Mouse (Mus musculus) T-helper 2 cell (primary cell): Measurements from ENCODE around the gene Ccdc30.

Source experiments
- in situ Hi-C: fragments of 300-600 bp; cut with MboI, MseI; formaldehyde crosslinking; loops from one replicate; pipeline ENCODE4 v1.15.1; 2025; ENCODE audit warnings: high pct_unique_total_duplicates

Gene Ccdc30

DNA sequence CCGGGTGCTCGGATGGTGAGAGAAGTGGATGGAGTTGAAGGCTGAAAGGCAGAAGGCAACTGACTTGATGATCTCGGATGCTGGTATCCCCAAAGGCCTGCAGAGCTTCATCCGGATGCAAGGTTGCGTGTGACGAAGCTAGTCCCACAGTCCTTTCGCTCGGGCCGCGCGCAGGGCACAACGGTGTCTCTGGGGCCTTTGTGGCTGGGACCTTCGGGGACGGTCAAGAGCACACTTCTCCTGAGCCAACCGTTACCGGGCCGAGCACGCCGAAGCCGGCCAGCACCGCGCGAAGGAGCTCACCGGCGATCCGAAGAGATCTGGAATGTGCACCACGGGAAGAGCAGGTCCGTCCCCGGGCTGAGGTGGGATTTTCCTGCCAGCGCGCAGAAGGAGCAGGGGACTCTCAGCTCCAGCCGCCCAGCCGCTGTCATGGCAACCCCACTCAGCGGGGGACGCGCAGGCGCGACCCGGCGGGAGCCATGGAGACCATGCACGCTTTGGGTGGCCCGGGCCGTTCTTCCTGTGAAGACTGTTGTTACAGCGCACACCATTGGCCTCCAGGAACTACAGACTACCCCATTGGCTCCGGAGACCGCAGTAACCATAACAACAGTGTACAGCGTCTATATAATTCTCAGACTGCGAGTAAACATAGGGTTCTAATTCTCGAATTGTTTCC lies at the start of gene Ccdc30:
TSS of gene Ccdc30 (minus strand) at position 450 of the 682 bp plus-strand sequence.
- in situ Hi-C loops, result loop anchor here (5.0 kb wide), 1 partner anchor 308 kb away; the partner anchor contains the start of gene Slc2a1

DNA sequence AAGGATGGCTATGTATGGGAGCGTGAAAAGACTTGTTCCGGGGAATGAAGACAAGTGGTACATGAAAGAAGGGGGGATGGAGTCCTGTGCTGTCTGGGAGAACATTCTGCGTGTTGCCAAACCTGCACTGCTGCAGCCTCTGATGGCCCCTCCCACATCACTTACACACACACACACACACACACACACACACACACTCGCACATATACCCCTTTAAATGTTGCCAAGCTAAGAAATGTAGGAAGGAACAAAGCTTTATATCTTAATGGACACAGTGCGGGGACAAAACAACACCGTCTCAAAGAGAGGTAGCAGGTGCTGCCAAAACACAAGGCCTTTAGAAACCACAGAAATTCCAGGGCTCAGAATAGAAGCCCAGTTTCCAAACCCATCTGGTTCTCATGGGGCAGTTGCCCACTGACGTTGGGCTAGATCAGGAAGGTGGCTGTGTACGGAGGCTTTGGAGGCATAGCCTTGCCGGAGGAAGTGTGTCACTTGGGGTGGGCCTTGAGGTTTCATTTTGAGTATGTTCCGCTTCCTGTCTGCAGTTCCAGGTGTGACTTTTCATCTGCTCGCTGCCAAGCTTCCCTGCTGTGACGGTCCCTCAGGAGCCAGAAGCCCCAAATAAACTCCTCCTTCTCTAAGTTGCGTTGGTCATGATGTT lies 48.6 kb upstream of the Ccdc30 start:
- in situ Hi-C loops, result no loop called here

DNA sequence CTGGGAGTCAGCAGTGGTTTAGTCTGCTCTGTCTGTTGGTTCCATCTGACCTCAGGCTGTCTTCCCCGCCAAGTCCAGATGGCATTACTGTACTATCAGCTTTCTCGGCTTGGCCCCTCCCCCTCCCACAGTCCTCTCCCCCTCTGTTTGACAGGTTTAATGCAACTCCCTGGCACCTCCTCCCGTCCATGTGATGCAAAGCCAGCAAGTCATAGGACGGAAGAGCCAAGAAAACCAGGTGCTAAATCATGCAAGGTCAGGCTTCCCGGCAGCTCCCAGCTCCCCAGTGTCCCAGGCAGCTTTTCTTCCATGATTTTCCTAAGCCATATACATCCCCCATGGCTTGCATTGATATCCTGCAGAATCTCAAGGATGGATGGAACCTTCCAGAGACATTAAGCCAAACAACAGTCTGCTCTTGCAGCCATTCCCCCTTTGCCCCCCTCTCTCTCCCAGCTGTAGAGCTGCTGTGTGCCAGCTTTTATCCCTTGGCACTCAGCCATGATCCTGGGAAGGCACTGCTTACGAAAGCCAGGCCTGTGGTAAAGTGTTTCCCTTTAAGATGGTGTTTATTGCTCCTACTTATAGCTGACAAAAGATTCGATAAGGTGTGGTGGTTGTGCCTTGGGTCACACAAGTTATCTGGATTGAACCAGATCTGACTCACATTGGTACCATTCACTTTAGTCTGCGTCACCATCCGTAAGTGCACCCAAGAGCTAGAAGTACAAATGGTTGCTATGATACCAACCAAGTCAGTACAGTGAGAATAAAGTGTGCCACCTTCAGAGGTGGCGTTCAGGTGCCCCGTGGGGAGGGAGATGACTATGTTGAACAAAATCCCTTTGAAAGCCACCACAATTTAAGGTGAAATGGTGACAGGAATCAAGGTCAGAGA lies 47.8 kb upstream of the Ccdc30 start:
- in situ Hi-C loops, result no loop called here

DNA sequence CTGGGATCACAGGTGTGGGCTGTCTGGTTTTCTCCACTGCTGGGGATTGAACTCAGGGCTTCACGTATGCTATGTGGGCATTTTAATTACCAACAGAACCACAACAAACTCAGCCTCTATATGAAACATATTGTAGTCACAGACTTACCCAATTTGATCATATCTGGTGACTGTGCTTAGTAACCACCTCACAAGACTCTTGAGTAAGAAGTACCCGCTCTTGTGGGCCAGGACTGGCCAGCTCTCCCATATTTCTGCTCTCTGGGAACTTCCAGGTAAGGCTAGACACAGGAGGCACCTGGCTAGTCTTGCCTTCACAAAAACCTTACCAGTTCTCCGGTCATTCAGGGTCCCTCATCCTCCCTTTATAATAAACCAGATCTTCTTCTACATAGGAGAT lies 47.1 kb upstream of the Ccdc30 start:
- in situ Hi-C loops, result no loop called here

DNA sequence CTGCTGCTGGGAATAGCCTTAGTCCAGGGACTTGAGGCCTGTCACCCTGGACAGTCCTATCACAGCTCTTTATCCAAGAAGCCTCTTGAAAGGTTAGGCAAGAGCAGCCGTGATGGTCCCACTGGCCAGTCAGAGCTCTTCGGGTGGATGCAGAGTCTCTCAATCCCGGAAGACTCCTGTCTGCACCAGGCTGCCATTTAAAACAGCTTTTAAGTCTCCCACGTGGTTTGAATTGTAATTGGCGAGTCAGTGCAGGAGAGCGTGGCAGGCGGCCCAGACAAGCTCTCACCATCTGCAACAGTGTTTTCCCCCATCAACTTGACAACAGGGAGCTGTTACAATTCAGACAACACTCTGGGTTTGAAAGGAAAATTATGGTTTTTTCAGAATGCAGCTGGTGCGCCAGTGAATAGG lies 45.4 kb upstream of the Ccdc30 start:
- in situ Hi-C loops, result no loop called here

DNA sequence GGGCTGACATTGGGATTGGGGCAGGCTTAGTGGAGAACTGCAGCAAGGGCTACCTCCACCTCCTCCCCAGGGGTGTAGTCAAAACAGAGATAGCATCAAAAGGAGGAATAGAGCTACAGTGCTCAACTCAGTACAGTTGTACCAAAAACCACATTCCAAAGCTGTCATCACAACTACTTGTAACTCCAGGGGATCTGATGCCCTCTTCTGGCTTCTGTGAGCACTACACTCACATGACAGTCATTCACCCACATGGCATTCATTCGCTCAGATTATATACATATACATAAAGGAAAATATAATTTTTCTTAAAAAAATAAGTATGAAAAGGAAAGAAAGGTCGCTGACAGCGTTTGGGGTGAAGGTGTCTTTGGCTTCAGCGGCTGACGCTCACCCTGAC lies 45.0 kb upstream of the Ccdc30 start:
- in situ Hi-C loops, result no loop called here

DNA sequence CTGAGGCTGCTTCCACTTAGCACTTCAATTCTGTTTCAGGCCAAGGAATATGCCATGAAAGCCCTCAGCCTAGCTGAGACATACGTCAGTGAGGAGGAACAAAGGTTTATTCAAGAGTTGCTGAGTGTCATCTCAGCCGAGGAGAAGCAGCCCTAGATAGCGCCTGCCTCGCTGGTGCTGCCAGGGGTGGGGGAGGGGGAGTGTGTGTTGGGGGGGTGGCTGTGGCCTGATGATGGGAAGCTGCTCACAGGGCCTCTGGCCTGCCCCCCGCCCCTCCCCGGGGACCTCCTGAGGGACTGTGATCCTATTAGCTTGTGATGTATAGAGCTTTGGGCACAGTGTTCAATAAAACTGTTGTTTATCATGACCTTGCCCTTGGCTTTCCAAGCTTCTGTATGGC lies 38.2 kb upstream of the Ccdc30 start:
- in situ Hi-C loops, result no loop called here

DNA sequence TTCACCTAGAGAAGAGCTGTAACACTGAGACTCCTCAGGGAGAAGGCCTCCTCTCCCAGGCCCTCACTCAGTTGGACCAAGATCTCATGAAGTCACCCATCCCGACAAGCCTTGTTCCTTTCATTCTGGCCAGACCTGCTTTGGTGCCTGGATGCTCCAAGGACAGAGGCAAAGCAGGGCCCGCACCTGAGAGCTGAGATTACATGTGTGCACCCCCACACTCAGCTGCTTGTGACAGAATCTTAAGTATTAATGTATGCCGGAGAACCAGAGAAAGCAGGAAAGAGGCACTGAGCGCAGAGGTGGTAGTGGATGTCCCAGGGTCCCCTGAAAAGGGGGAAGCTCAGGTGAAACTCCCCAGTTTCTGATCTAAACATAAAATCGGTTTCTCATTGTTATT lies 37.8 kb upstream of the Ccdc30 start:
- in situ Hi-C loops, result no loop called here

DNA sequence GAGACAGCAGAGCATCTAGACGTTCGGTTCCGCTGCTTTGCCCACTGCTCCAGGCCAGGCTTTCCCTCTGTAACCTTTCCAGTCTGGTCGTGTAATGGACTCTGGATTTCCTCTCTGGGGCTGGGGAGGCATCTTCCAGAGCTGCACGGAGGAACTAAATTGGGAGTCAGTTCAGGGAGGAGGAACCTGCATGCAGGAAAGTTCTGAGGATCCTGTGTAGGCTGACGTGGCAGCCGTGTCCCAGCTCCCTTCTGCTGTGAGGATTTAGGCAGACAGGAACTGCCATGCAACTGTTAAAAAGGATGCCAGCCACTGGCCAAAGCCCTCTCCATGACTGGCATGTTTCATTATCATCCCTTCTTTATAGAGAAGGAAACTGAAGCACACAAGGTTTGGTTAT lies 35.1 kb upstream of the Ccdc30 start:
- in situ Hi-C loops, result no loop called here

DNA sequence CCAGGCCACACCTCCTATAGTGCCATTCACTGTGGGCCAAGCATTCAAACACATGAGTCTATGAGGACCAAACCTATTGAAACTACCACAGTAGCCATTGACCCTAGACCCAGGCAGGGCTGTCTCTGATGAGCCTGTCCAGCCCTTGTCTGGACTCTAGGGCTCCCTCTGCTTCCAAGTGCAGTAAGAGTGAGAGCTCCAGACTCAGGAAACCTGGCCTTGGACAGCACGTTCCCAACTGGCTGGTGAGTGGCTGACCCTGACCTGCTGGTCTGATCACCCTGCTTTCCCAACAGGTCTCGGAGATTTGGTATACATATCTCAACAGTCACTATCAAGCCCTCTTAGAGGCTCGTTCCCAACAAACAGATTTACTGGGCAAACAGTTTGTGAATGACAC lies 32.5 kb upstream of the Ccdc30 start:
- in situ Hi-C loops, result no loop called here

DNA sequence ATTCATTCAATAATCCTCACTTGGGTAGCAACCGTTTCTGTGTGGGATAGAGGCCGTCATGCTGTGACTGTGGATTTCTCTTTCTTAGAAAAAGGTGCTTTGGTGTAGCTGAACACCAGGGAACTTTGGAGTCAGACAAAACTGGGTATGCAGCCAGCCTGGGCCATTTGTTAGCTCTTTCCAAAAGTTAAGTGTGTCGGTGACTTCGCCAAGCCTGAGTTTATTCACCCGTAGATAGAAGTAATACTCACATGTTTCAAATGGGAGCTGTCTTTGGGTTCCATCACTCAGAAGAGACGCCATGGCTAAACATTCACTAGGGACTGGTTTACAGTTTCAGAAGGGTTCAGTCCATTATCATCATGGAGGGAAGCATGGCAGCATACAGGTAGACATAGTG lies 31.9 kb upstream of the Ccdc30 start:
- in situ Hi-C loops, result no loop called here

DNA sequence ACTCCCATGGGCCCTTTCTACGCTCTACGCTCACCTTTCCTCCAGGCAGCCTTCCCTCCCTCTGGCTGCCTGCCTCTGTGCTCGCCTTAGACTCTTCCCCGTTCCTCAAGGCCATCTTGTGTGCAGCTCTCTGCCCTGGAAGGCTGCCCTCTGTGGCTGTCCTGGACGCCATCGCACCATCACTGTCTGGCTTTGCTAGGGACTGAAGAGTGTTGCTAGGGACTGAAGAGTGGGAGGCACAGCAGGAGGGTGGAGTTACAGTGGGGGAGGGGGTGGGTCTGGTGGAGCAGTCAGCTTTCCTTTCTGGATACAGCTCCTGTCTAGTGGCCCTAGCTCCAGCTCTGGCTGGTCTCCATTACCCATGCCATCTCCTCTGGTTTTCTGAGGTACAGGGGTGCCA lies 27.2 kb upstream of the Ccdc30 start:
- in situ Hi-C loops, result no loop called here

DNA sequence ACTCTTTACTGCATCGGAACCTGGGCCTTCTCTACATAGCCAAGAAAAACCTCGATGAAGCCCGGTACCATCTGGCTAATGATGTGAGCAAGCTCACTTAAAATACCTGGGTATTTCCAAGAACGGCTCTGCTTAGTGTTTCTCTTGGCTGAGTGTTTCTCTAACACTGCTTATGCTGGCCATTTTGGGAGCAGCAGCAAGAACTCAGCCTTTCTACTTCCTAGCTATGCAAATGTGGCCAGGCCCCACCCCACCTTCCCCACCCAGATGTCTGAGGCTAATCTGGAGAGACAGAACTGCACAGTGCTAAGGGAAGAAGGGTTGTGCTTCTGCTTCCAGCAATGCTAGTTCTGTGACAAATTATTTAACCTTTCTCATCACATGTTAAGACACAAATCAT lies 26.5 kb upstream of the Ccdc30 start:
- in situ Hi-C loops, result no loop called here

DNA sequence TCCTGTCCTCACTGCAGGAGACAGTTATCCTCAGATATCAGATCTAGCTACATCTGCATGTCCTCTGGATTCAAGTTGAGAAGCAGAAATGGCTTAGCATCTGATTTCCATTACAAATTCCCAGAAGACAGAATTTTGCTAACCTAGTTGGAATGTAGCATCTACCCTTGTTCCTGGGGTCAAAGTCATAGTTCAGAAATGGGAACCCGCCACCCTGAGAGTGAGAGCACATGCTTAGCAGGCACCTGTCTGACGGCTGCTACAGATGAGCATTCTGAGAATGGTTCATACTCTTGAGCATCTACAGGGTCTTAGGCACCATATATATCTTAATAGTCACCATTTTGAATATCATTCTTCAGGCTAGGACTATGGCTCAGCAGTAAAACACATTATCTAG lies 22.6 kb upstream of the Ccdc30 start:
- in situ Hi-C loops, result no loop called here

DNA sequence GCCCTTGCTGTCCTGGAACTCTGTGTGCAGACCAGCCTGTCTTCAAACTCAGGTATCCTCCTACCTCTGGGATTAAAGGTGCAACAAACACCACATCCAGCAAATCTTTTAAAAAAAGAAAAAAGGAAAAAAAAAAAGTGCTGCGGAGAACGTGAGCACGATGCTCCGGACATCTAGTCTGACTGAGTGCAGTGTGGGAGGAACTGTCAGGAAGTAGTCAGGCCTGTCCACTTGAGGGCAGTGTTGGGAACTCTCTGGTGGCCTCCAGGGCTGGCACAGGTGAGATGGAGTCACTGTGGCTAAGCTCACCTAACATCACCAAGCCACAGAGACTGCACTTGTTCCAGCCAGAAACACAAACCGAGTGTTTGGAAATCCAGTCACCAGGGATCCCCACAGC lies 15.4 kb upstream of the Ccdc30 start:
- in situ Hi-C loops, result no loop called here

DNA sequence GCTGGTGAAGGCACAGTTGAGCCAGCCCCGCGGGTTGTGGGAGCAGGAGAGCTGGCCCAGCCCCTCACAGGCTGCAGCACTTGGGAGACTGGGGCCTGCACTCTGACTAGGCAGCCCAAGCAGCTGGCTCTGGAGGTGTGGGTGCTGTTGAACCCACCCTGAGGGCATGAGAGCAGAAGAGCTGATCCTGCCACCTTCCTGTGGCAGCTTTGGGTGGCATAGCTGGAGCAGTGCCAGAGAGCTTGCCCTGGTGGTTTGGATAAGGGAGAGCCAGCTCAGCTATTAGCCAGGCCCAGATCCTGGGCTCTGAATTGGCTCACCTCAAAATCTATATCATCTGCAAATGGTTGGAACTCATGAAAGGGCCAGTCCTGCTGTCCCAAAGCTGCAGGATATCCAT lies 12.4 kb upstream of the Ccdc30 start:
- in situ Hi-C loops, result no loop called here

DNA sequence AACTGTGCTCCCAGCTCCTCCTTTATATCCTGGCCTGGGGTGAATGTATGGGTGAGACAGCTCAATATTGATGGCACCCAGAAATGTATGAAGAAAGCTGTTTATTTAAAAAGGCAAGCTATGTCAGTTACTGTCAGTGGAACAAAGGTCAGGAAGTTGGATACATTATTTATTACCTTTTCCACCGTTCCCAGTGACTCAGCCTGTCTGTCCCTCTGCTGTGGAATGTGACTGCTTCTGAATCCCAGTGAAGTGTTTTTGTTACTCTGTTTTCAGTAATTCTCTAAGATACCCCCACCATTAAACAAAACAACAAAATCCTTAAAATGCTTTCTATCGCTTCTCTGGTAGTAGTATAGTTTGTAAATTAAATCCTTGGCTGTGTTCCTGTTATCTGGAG lies 10.3 kb upstream of the Ccdc30 start:
- in situ Hi-C loops, result no loop called here

DNA sequence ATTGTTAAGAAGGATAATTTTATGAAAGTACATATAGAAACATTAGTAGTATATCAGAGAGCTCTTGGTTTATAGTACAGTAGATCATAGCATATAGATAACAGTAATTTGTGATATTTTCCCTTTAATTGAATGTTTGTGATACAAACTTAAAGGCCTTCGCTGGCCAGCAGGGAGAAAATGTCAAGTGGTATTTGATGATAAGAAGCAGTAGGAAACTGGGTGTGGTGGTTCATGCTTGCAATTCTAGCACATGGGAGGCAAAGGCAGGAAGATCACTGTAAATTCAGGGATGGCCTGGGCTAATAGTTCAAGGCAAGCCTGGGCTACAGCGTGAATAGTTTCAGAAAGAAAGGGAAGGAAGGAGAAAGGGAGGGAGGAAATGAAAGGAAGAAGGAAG lies 9.8 kb upstream of the Ccdc30 start:
- in situ Hi-C loops, result no loop called here

DNA sequence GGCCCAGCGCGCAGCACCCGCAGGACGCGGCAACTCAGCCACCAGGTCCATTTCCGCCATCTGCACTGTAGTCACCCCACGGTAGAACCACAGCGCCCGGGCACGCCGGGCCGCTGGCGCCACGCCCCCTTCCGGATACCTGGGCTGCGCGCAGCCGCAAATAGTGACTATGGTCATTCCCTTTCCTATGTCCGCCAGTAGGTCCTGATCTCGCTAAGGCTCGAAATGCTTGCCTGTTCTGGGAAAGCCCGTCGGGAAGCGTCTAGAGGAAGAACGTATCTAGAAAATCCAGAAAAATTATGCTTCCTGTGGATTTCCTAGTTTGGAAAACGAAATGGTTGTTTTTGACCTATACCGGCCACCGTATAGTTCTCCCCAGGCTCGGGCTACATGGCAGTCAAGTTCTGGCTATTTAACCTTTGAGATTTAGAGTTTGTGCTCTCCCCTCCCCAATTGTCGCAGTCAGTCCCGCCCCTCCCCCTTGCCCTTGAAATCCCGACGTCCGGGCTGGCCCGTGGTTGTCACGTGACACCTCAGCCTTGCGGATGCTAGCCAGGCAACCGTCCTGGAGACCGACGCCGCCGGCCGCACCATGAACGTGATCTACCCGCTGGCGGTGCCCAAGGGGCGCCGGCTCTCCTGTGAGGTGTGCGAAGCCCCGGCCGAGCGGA lies 7.1 kb upstream of the Ccdc30 start, which contains the start of the genes Ppcs and Zmynd12:
TSS of gene Ppcs (minus strand) at position 127 of the 671 bp plus-strand sequence.
TSS of gene Zmynd12 (plus strand) at position 521 of the 671 bp plus-strand sequence.
- in situ Hi-C loops, result no loop called here

DNA sequence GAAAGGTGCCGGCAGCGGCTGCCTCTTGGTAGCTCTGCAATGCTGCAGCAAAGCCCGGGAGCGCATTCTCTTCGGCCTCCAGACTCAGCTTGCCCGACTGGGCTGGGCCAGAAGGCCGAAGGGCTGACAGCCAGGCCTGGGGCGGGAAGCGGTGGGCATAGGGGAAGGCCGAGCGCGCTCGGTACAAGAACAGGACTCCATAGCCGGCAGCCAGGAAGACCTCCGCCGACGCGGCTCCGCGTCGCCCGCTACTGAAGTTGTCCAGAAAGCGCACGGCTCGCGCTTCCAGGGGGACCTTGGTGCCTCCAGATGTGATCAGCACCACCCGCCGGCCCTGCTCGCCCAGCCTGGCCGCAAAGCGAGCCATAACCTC lies 6.6 kb upstream of the Ccdc30 start:
- in situ Hi-C loops, result no loop called here

DNA sequence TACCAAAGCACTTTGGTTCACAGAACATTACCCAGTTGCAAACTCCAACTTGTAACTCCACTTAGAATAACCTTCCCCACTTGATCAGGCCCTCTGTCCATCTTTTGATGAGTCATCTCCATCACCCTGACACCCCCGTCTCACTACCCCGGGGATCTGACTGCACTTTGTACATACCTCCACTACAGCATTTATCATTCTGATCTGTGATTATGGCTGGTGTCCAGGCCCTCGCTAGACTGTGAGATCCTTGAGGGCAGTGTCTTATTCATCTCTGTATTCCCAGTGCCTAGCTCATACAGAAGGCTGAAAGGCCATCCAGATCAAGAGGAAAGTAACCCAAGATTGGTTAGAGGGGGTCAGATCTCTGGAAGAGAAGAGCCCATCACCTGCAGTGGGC lies 5.9 kb upstream of the Ccdc30 start:
- in situ Hi-C loops, result no loop called here

DNA sequence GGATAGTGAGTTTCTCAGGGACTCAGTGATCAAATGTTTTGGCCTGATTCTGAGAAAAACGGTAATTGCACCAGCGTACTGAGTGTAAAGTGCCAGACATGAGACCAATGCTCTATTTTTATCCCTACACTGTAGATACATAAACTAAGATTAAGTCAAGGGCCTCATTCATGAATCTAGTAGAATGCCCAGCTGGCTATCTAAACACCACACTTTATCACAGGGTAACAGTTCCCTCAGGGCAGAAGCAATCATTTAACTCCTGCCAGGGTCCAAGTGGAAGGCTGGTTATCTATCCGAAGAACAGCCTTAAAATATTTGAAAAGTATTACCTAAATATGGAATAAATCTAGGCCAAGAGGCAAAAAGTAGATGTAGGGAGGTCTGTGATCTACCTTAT lies 2.6 kb upstream of the Ccdc30 start:
- in situ Hi-C loops, result loop anchor here (5.0 kb wide), 1 partner anchor 311 kb away; the partner anchor contains the start of gene Slc2a1
